ENCODE assay signal across 17 mouse cellular contexts in the genomic region with DNA sequence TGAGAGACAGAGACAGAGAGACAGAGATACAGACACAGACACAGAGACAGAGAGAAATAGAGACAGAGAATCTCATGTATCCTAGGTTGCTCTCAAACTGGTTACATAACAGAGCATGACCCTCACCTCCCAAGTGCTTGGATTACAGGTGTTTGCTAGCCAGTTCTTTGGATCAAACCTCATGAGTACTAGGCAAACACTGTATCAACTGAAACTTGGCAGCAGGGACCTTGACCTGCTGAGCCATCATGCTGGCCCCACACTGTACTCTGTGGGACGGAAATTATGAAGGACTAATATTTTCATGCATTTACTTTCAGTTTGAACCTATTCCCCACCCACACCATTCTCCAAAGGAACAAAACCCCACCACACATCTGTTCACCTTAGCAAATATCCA. TPM values are rescaled to one million over a fixed set of nuclear protein-coding genes. Genes with fewer than 3 reads are reported as not detected.
A peak's percentile ranks its signal among the peaks of the same experiment; 100 is the strongest.
DNase-seq lines count a peak whose midpoint lies in the region; ATAC-seq and TF ChIP-seq lines count a peak whose summit lies in the region.
"Had no signal": no experiment of that assay in that cellular context is flagged by ENCODE, and none has a peak within 500 bp of the region (broad histone marks: within the 10 kb centered on the region; RNA-seq: fewer than 3 reads in every experiment).

No protein-coding gene starts in this region.

- no peaks in the 10 kb centered on the region for H3K36me3 ChIP-seq in liver, embryonic 12.5 days
- no peaks in the 10 kb centered on the region for H3K36me3 ChIP-seq in stomach, embryonic 15.5 days
- no peaks in the 10 kb centered on the region for H3K36me3 ChIP-seq in thymus, adult 2 months (ENCODE audit: control insufficient read depth, insufficient read depth, low read length)
- H3K36me3 ChIP-seq in midbrain, embryonic 15.5 days (replicated peaks): no peaks in the 10 kb centered on the region
- H3K36me3 ChIP-seq: heart, embryonic 12.5 days; midbrain, embryonic 10.5 days; neural tube, embryonic 15.5 days had no signal

- H3K4me2 ChIP-seq in liver, embryonic 12.5 days: no peak overlapping the region
- H3K4me2 ChIP-seq in stomach, embryonic 15.5 days: no peak overlapping the region
- no peak overlapping the region for H3K4me2 ChIP-seq in midbrain, embryonic 15.5 days
- H3K4me2 ChIP-seq: forebrain, embryonic 13.5 days; heart, embryonic 12.5 days; hindbrain, embryonic 14.5 days; lung, embryonic 14.5 days; neural tube, embryonic 15.5 days had no signal

- TF ChIP-seq POLR2A in lung, adult 2 months (IDR thresholded peaks at IDR 0.05; ENCODE audit: borderline replicate concordance, extremely low read depth, low read depth, low read length): no peak
- no peak for TF ChIP-seq POLR2A in thymus, adult 2 months (IDR thresholded peaks at IDR 0.05; ENCODE audit: control insufficient read depth, extremely low read depth, insufficient read depth, low read length, poor library complexity)

- H3K27me3 ChIP-seq in liver, embryonic 12.5 days (replicated peaks): no peaks in the 10 kb centered on the region
- no peaks in the 10 kb centered on the region for H3K27me3 ChIP-seq in stomach, embryonic 15.5 days (replicated peaks)
- H3K27me3 ChIP-seq in thymus, adult 2 months (ENCODE audit: control insufficient read depth, insufficient read depth, low read length): no peaks in the 10 kb centered on the region
- H3K27me3 ChIP-seq in midbrain, embryonic 15.5 days (replicated peaks): no peaks in the 10 kb centered on the region
- H3K27me3 ChIP-seq: forebrain, embryonic 13.5 days; heart, embryonic 12.5 days; neural tube, embryonic 15.5 days had no signal

- DNase-seq in adrenal gland, adult 2 months: peak; percentile 35
- no peak for DNase-seq in adrenal gland, postnatal 25 days
- DNase-seq in liver: no peak
- peak; percentile 31 for DNase-seq in lung, adult 2 months
- DNase-seq in thymus, adult 2 months: no peak
- DNase-seq: kidney, adult 2 months; kidney, postnatal 36 days; lung, embryonic 14.5 days had no signal

- no peaks in the 10 kb centered on the region for H3K4me1 ChIP-seq in liver, embryonic 12.5 days
- H3K4me1 ChIP-seq in lung, adult 2 months (ENCODE audit: control insufficient read depth, insufficient read depth, low read length): peaks cover 11% of the 10 kb centered on the region
- H3K4me1 ChIP-seq in stomach, embryonic 15.5 days: peaks cover 5% of the 10 kb centered on the region; the same call in 1 of the 2 replicates
- no peaks in the 10 kb centered on the region for H3K4me1 ChIP-seq in thymus, adult 2 months (replicated peaks; ENCODE audit: control insufficient read depth, insufficient read depth, low read length)
- no peaks in the 10 kb centered on the region for H3K4me1 ChIP-seq in midbrain, embryonic 15.5 days
- H3K4me1 ChIP-seq: neural tube, embryonic 15.5 days had no signal

- H3K4me3 ChIP-seq in liver, embryonic 12.5 days: no peak overlapping the region
- H3K4me3 ChIP-seq in lung, adult 2 months (replicated peaks; ENCODE audit: extremely low read depth, low read depth, low read length): no peak overlapping the region
- no peak overlapping the region for H3K4me3 ChIP-seq in stomach, embryonic 15.5 days (replicated peaks)
- H3K4me3 ChIP-seq in thymus, adult 2 months (ENCODE audit: control insufficient read depth, insufficient read depth, low read length): no peak overlapping the region
- H3K4me3 ChIP-seq in midbrain, embryonic 15.5 days: no peak overlapping the region
- H3K4me3 ChIP-seq: forebrain, embryonic 13.5 days; heart, embryonic 12.5 days; midbrain, embryonic 10.5 days; myocyte; neural tube, embryonic 15.5 days had no signal

- H3K9ac ChIP-seq in liver, embryonic 12.5 days: no peak overlapping the region
- no peak overlapping the region for H3K9ac ChIP-seq in stomach, embryonic 15.5 days
- no peak overlapping the region for H3K9ac ChIP-seq in midbrain, embryonic 15.5 days
- H3K9ac ChIP-seq: forebrain, embryonic 13.5 days; heart, embryonic 12.5 days; hindbrain, embryonic 14.5 days; lung, embryonic 14.5 days; neural tube, embryonic 15.5 days had no signal

- ATAC-seq in liver, embryonic 12.5 days: 0 out of 2 replicates have a peak, but pooled peaks have one; percentile 22
- 0 out of 2 replicates have a peak, but pooled peaks have one; percentile 37 for ATAC-seq in stomach, embryonic 15.5 days (ENCODE audit: insufficient read depth, low FRiP score, low read depth)
- ATAC-seq in midbrain, embryonic 15.5 days (replicated peaks): no peak
- ATAC-seq: forebrain, embryonic 13.5 days had no signal

- H3K9me3 ChIP-seq in liver, embryonic 12.5 days (replicated peaks): no peaks in the 10 kb centered on the region
- H3K9me3 ChIP-seq in stomach, embryonic 15.5 days: no peaks in the 10 kb centered on the region
- H3K9me3 ChIP-seq in midbrain, embryonic 15.5 days: no peaks in the 10 kb centered on the region
- H3K9me3 ChIP-seq: forebrain, embryonic 13.5 days; heart, embryonic 12.5 days; midbrain, embryonic 10.5 days; neural tube, embryonic 15.5 days had no signal

- 60% methylated on average over 1 of the region's 1 CpGs for WGBS in liver, embryonic 12.5 days (ENCODE audit: insufficient replicate concordance)
- 59% methylated on average over 1 of the region's 1 CpGs for WGBS in lung, adult 2 months
- 63% methylated on average over 1 of the region's 1 CpGs for WGBS in stomach, embryonic 15.5 days
- 90% methylated on average over 1 of the region's 1 CpGs for WGBS in thymus, adult 2 months
- 95% methylated on average over 1 of the region's 1 CpGs for WGBS in midbrain, embryonic 15.5 days

- TF ChIP-seq CTCF in lung, adult 2 months (IDR thresholded peaks at IDR 0.05; ENCODE audit: insufficient read depth, low read length): no peak
- no peak for TF ChIP-seq CTCF in thymus, adult 2 months (IDR thresholded peaks at IDR 0.05; ENCODE audit: borderline replicate concordance, control insufficient read depth, extremely low read depth, insufficient read depth, low read length, poor library complexity)

- no peak overlapping the region for H3K27ac ChIP-seq in liver, embryonic 12.5 days
- H3K27ac ChIP-seq in stomach, embryonic 15.5 days: no peak overlapping the region
- no peak overlapping the region for H3K27ac ChIP-seq in thymus, adult 2 months (ENCODE audit: control insufficient read depth, insufficient read depth, low read length)
- no peak overlapping the region for H3K27ac ChIP-seq in midbrain, embryonic 15.5 days
- H3K27ac ChIP-seq: forebrain, embryonic 13.5 days; hindbrain, embryonic 14.5 days; midbrain, embryonic 10.5 days; neural tube, embryonic 15.5 days had no signal

RNA-seq across cellular contexts. Expression of gene Aplnr, which starts 42.6 kb away (rescaled TPM):
- 10 to 100 TPM in 1 of 2 experiments, 1 to 10 TPM in 1; 7.7 to 14.3 TPM for total RNA-seq in adrenal gland, adult 2 months (2021)
- 9.4 and 12.1 TPM in 2 replicates for polyA plus RNA-seq in adrenal gland, adult 2 months (2012; rRNA removed)
- 45.1 and 46.7 TPM in 2 replicates for total RNA-seq in adrenal gland, postnatal 25 days (2021)
- polyA plus RNA-seq in liver, embryonic 12.5 days (2016; fragmentation: Nextera tagmentation; extraction: Ambion mirVana): 5.1 and 5.3 TPM in 2 replicates
- polyA plus RNA-seq in lung, adult 2 months (2012; rRNA removed): 62.0 and 66.0 TPM in 2 replicates
- 65.3 and 72.1 TPM in 2 replicates for polyA plus RNA-seq in stomach, embryonic 15.5 days (2015; fragmentation: Nextera tagmentation; extraction: Ambion mirVana)
- polyA plus RNA-seq in thymus, adult 2 months (2012; rRNA removed): 4.1 and 4.5 TPM in 2 replicates
- polyA plus RNA-seq in midbrain, embryonic 15.5 days (2015; fragmentation: Nextera tagmentation; extraction: Ambion mirVana): 30.6 TPM in 2 replicates

RNA-seq across cellular contexts. Expression of gene Tnks1bp1, which starts 45.6 kb away (rescaled TPM):
- total RNA-seq in adrenal gland, adult 2 months (2021): 100 to 1,000 TPM in 1 of 2 experiments, 10 to 100 TPM in 1; 87.8 to 114 TPM
- polyA plus RNA-seq in adrenal gland, adult 2 months (2012; rRNA removed): 66.5 and 78.9 TPM in 2 replicates
- total RNA-seq in adrenal gland, postnatal 25 days (2021): 80.1 and 137 TPM in 2 replicates
- polyA plus RNA-seq in liver, embryonic 12.5 days (2016; fragmentation: Nextera tagmentation; extraction: Ambion mirVana): 7.9 and 8.7 TPM in 2 replicates
- 208 and 218 TPM in 2 replicates for polyA plus RNA-seq in lung, adult 2 months (2012; rRNA removed)
- polyA plus RNA-seq in stomach, embryonic 15.5 days (2015; fragmentation: Nextera tagmentation; extraction: Ambion mirVana): 38.6 and 48.4 TPM in 2 replicates
- polyA plus RNA-seq in thymus, adult 2 months (2012; rRNA removed): 32.5 and 36.9 TPM in 2 replicates
- polyA plus RNA-seq in midbrain, embryonic 15.5 days (2015; fragmentation: Nextera tagmentation; extraction: Ambion mirVana): 24.3 and 25.3 TPM in 2 replicates

RNA-seq across cellular contexts. Expression of gene P2rx3, which starts 56.1 kb away (rescaled TPM):
- 1 to 10 TPM; 1.1 to 1.4 TPM for total RNA-seq in adrenal gland, adult 2 months (2021)
- polyA plus RNA-seq in adrenal gland, adult 2 months (2012; rRNA removed): 0.54 and 0.83 TPM in 2 replicates
- 0.76 and 2.2 TPM in 2 replicates for total RNA-seq in adrenal gland, postnatal 25 days (2021)
- polyA plus RNA-seq in liver, embryonic 12.5 days (2016; fragmentation: Nextera tagmentation; extraction: Ambion mirVana): 0.30 and 0.61 TPM in 2 replicates
- polyA plus RNA-seq in lung, adult 2 months (2012; rRNA removed): 0.20 and 0.27 TPM in 2 replicates
- polyA plus RNA-seq in stomach, embryonic 15.5 days (2015; fragmentation: Nextera tagmentation; extraction: Ambion mirVana): 1.4 and 1.6 TPM in 2 replicates
- 0.38 and 0.54 TPM in 2 replicates for polyA plus RNA-seq in thymus, adult 2 months (2012; rRNA removed)
- polyA plus RNA-seq in midbrain, embryonic 15.5 days (2015; fragmentation: Nextera tagmentation; extraction: Ambion mirVana): 2.2 and 2.9 TPM in 2 replicates

RNA-seq across cellular contexts. Expression of gene Ssrp1, which starts 56.3 kb away (rescaled TPM):
- total RNA-seq in adrenal gland, adult 2 months (2021): 100 to 1,000 TPM; 105 to 125 TPM
- polyA plus RNA-seq in adrenal gland, adult 2 months (2012; rRNA removed): 78.7 and 92.2 TPM in 2 replicates
- 132 and 136 TPM in 2 replicates for total RNA-seq in adrenal gland, postnatal 25 days (2021)
- polyA plus RNA-seq in liver, embryonic 12.5 days (2016; fragmentation: Nextera tagmentation; extraction: Ambion mirVana): 228 and 230 TPM in 2 replicates
- polyA plus RNA-seq in lung, adult 2 months (2012; rRNA removed): 72.9 and 97.8 TPM in 2 replicates
- polyA plus RNA-seq in stomach, embryonic 15.5 days (2015; fragmentation: Nextera tagmentation; extraction: Ambion mirVana): 242 and 244 TPM in 2 replicates
- 248 and 287 TPM in 2 replicates for polyA plus RNA-seq in thymus, adult 2 months (2012; rRNA removed)
- 180 and 191 TPM in 2 replicates for polyA plus RNA-seq in midbrain, embryonic 15.5 days (2015; fragmentation: Nextera tagmentation; extraction: Ambion mirVana)

Comparison
In these comparisons a context has a peak if more than half of its experiments do, and no peak if none do; other contexts are left out.
1. DNase-seq: peak in adrenal gland, adult 2 months (single experiment) and lung, adult 2 months (single experiment); none in adrenal gland, postnatal 25 days (single experiment), liver (single experiment) and thymus, adult 2 months (single experiment).